Mouse (Mus musculus): ENCODE results near the gene D430041D05Rik. TPM values are rescaled to one million over a fixed set of nuclear protein-coding genes. Genes with fewer than 3 reads are reported as not detected.

The D430041D05Rik gene
- 46.0 and 46.7 TPM in 2 replicates for polyA plus RNA-seq (2012; rRNA removed)

GRCm38 (mm10) chr2:104410963-104411545, at the start of gene D430041D05Rik:
D430041D05Rik (minus strand) TSS chr2:104411013.
- peaks cover 15% of the 10 kb centered on the region for H3K4me1 ChIP-seq (ENCODE audit: control insufficient read depth, insufficient read depth, low read length)
- H3K27ac ChIP-seq (ENCODE audit: insufficient read depth, low read length), result peak within 1 kb of the TSS; percentile 20
- H3K4me3 ChIP-seq (ENCODE audit: insufficient read depth, low read length), result peak within 1 kb of the TSS; percentile 73
- TF ChIP-seq CTCF (IDR thresholded peaks at IDR 0.05; ENCODE audit: extremely low read depth, insufficient read depth, low read length) (no peak), POLR2A (IDR thresholded peaks at IDR 0.05; ENCODE audit: extremely low read depth, insufficient read depth, low read length) (no peak)

DNA sequence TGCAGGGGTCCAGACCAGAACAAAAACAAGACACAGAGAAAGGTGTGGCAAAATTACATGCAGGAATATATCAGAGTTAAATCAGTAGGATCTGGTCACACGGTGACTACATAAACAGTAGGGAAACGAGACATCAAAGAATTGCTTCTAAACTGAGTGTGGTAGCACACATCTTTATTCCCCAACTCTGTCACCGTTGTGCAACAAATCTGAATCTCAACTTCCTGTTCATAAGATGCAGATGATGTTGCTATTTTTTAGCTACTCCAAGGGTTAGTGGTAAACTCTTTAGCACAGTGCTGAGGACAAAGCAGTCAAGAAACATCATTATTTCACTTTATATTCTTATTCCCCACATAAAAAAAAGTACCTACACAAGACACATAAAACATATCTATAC, 49.2 kb upstream of the D430041D05Rik start:
- no peak overlapping the region for H3K27ac ChIP-seq (ENCODE audit: insufficient read depth, low read length)
- TF ChIP-seq POLR2A (IDR thresholded peaks at IDR 0.05; ENCODE audit: extremely low read depth, insufficient read depth, low read length) (no peak), CTCF (IDR thresholded peaks at IDR 0.05; ENCODE audit: extremely low read depth, insufficient read depth, low read length) (no peak)
- peaks cover 17% of the 10 kb centered on the region for H3K4me1 ChIP-seq (ENCODE audit: control insufficient read depth, insufficient read depth, low read length)
- no peak overlapping the region for H3K4me3 ChIP-seq (ENCODE audit: insufficient read depth, low read length)

- H3K4me3 ChIP-seq (ENCODE audit: insufficient read depth, low read length), result no peak overlapping the region
- TF ChIP-seq CTCF (IDR thresholded peaks at IDR 0.05; ENCODE audit: extremely low read depth, insufficient read depth, low read length) (no peak), POLR2A (IDR thresholded peaks at IDR 0.05; ENCODE audit: extremely low read depth, insufficient read depth, low read length) (no peak)
These were observed 47.9 kb upstream of the D430041D05Rik start for GRCm38 (mm10) chr2:104458569-104459332.

DNA sequence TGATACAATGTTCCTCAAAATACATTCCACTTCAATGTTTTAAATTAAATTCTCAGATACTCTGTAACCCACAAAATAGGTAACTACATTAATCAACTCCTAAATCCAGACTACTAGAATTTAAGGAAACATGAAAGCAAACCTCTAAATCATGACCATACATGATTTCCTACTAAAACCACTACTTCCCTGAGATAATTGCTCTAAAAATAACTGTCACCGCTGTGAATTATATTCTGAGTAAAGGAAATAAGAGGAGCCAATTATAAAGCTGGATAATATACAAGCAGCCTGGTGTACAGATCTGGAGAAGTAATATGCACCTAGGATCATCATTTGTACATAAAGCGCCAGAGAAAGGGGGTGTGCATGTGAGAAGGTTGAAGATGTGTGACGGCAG, 46.3 kb upstream of the D430041D05Rik start:
- Histone ChIP-seq H3K27ac (ENCODE audit: insufficient read depth, low read length) (no peak overlapping the region), H3K4me3 (ENCODE audit: insufficient read depth, low read length) (no peak overlapping the region), H3K4me1 (ENCODE audit: control insufficient read depth, insufficient read depth, low read length) (peaks cover 15% of the 10 kb centered on the region)
- TF ChIP-seq CTCF (IDR thresholded peaks at IDR 0.05; ENCODE audit: extremely low read depth, insufficient read depth, low read length) (no peak), POLR2A (IDR thresholded peaks at IDR 0.05; ENCODE audit: extremely low read depth, insufficient read depth, low read length) (no peak)

More at GRCm38 (mm10) chr2:104458569-104459332, 47.9 kb upstream of the D430041D05Rik start:
- no peak overlapping the region for H3K27ac ChIP-seq (ENCODE audit: insufficient read depth, low read length)
- H3K4me1 ChIP-seq (ENCODE audit: control insufficient read depth, insufficient read depth, low read length), result peaks cover 17% of the 10 kb centered on the region

GRCm38 (mm10) chr2:104450685-104451084, 39.9 kb upstream of the D430041D05Rik start:
- H3K4me3 ChIP-seq (ENCODE audit: insufficient read depth, low read length), result no peak overlapping the region
- H3K4me1 ChIP-seq (ENCODE audit: control insufficient read depth, insufficient read depth, low read length), result peaks cover 6% of the 10 kb centered on the region
- H3K27ac ChIP-seq (ENCODE audit: insufficient read depth, low read length), result no peak overlapping the region
- TF ChIP-seq POLR2A (IDR thresholded peaks at IDR 0.05; ENCODE audit: extremely low read depth, insufficient read depth, low read length) (no peak), CTCF (IDR thresholded peaks at IDR 0.05; ENCODE audit: extremely low read depth, insufficient read depth, low read length) (no peak)

- Histone ChIP-seq H3K4me3 (ENCODE audit: insufficient read depth, low read length) (no peak overlapping the region), H3K4me1 (ENCODE audit: control insufficient read depth, insufficient read depth, low read length) (peaks cover 5% of the 10 kb centered on the region), H3K27ac (ENCODE audit: insufficient read depth, low read length) (no peak overlapping the region)
- TF ChIP-seq CTCF (IDR thresholded peaks at IDR 0.05; ENCODE audit: extremely low read depth, insufficient read depth, low read length) (no peak), POLR2A (IDR thresholded peaks at IDR 0.05; ENCODE audit: extremely low read depth, insufficient read depth, low read length) (no peak)
These were observed 38.4 kb upstream of the D430041D05Rik start for GRCm38 (mm10) chr2:104449191-104449590.

- H3K27ac ChIP-seq (ENCODE audit: insufficient read depth, low read length), result no peak overlapping the region
- TF ChIP-seq CTCF (IDR thresholded peaks at IDR 0.05; ENCODE audit: extremely low read depth, insufficient read depth, low read length), result no peak
- no peak for TF ChIP-seq POLR2A (IDR thresholded peaks at IDR 0.05; ENCODE audit: extremely low read depth, insufficient read depth, low read length)
- peaks cover 5% of the 10 kb centered on the region for H3K4me1 ChIP-seq (ENCODE audit: control insufficient read depth, insufficient read depth, low read length)
- no peak overlapping the region for H3K4me3 ChIP-seq (ENCODE audit: insufficient read depth, low read length)
These were observed 37.4 kb upstream of the D430041D05Rik start for GRCm38 (mm10) chr2:104448201-104448600.

- H3K27ac ChIP-seq (ENCODE audit: insufficient read depth, low read length), result no peak overlapping the region
- TF ChIP-seq POLR2A (IDR thresholded peaks at IDR 0.05; ENCODE audit: extremely low read depth, insufficient read depth, low read length) (no peak), CTCF (IDR thresholded peaks at IDR 0.05; ENCODE audit: extremely low read depth, insufficient read depth, low read length) (no peak)
These were observed 35.2 kb upstream of the D430041D05Rik start for GRCm38 (mm10) chr2:104446016-104446415.

DNA sequence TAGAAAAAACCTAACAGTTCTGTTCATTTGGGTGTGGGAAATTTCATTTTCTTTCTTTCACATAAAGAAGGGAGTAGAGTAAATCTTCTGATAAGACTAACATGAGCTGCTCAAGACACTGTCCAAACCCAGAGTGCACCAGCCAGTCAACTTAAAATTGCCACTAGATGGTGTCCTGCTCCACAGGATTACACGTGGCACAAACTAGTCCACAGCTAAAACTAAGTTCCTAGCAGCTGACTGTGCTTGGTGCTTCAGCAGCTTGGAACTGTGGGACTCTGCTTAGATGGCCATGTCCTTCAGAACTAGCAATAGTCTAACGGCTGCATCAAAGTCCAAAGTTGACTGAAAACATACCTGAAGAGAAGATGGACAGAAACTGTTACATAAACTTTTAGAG, 34.0 kb upstream of the D430041D05Rik start:
- TF ChIP-seq POLR2A (IDR thresholded peaks at IDR 0.05; ENCODE audit: extremely low read depth, insufficient read depth, low read length) (no peak), CTCF (IDR thresholded peaks at IDR 0.05; ENCODE audit: extremely low read depth, insufficient read depth, low read length) (peak; percentile 91)
- H3K4me3 ChIP-seq (ENCODE audit: insufficient read depth, low read length), result no peak overlapping the region
- H3K4me1 ChIP-seq (ENCODE audit: control insufficient read depth, insufficient read depth, low read length), result peaks cover 2% of the 10 kb centered on the region
- no peak overlapping the region for H3K27ac ChIP-seq (ENCODE audit: insufficient read depth, low read length)

More at GRCm38 (mm10) chr2:104446016-104446415, 35.2 kb upstream of the D430041D05Rik start:
- Histone ChIP-seq H3K4me1 (ENCODE audit: control insufficient read depth, insufficient read depth, low read length) (peaks cover 2% of the 10 kb centered on the region), H3K4me3 (ENCODE audit: insufficient read depth, low read length) (no peak overlapping the region)

GRCm38 (mm10) chr2:104442341-104442740, 31.5 kb upstream of the D430041D05Rik start:
- no peak overlapping the region for H3K4me3 ChIP-seq (ENCODE audit: insufficient read depth, low read length)
- H3K4me1 ChIP-seq (ENCODE audit: control insufficient read depth, insufficient read depth, low read length), result no peaks in the 10 kb centered on the region
- no peak overlapping the region for H3K27ac ChIP-seq (ENCODE audit: insufficient read depth, low read length)
- no peak for TF ChIP-seq POLR2A (IDR thresholded peaks at IDR 0.05; ENCODE audit: extremely low read depth, insufficient read depth, low read length)
- TF ChIP-seq CTCF (IDR thresholded peaks at IDR 0.05; ENCODE audit: extremely low read depth, insufficient read depth, low read length), result no peak
